Mouse (Mus musculus): ENCODE data around the gene Olfr821. TPM values are rescaled to one million over a fixed set of nuclear protein-coding genes. Genes with fewer than 3 reads are reported as not detected.

The Olfr821 gene
- polyA plus RNA-seq, 1 experiment from 2014 or later, result not detected

Other genes with a start within 250 kb of the Olfr821 start
- gene Olfr810, start 235.4 kb upstream of the Olfr821 start, polyA plus RNA-seq (2014; fragmentation: Nextera tagmentation; extraction: Ambion mirVana), result not detected in 2 replicates
- gene Olfr811, start 226.0 kb upstream of the Olfr821 start, polyA plus RNA-seq (2014; fragmentation: Nextera tagmentation; extraction: Ambion mirVana), result not detected in 2 replicates
- not detected in 2 replicates for gene Olfr812, start 184.3 kb upstream of the Olfr821 start, polyA plus RNA-seq (2014; fragmentation: Nextera tagmentation; extraction: Ambion mirVana)
- not detected in 2 replicates for gene Olfr813, start 175.0 kb upstream of the Olfr821 start, polyA plus RNA-seq (2014; fragmentation: Nextera tagmentation; extraction: Ambion mirVana)
- not detected in 2 replicates for gene Olfr814, start 150.5 kb upstream of the Olfr821 start, polyA plus RNA-seq (2014; fragmentation: Nextera tagmentation; extraction: Ambion mirVana)
- gene Olfr815, start 124.5 kb upstream of the Olfr821 start, polyA plus RNA-seq (2014; fragmentation: Nextera tagmentation; extraction: Ambion mirVana), result not detected in 2 replicates
- not detected in 2 replicates for gene Olfr816, start 114.8 kb upstream of the Olfr821 start, polyA plus RNA-seq (2014; fragmentation: Nextera tagmentation; extraction: Ambion mirVana)
- gene Olfr818, start 81.2 kb upstream of the Olfr821 start, polyA plus RNA-seq (2014; fragmentation: Nextera tagmentation; extraction: Ambion mirVana), result not detected in 2 replicates
- not detected in 2 replicates for gene Olfr819, start 63.1 kb upstream of the Olfr821 start, polyA plus RNA-seq (2014; fragmentation: Nextera tagmentation; extraction: Ambion mirVana)
- not detected in 2 replicates for gene Olfr247, start 54.2 kb upstream of the Olfr821 start, polyA plus RNA-seq (2014; fragmentation: Nextera tagmentation; extraction: Ambion mirVana)
- gene Gm10310, start 45.3 kb upstream of the Olfr821 start, polyA plus RNA-seq (2014; fragmentation: Nextera tagmentation; extraction: Ambion mirVana), result not detected in 2 replicates
- not detected in 2 replicates for gene Olfr820, start 17.7 kb upstream of the Olfr821 start, polyA plus RNA-seq (2014; fragmentation: Nextera tagmentation; extraction: Ambion mirVana)
- not detected in 2 replicates for gene Olfr822, start 40.9 kb downstream of the Olfr821 start, polyA plus RNA-seq (2014; fragmentation: Nextera tagmentation; extraction: Ambion mirVana)
- not detected in 2 replicates for gene Olfr823, start 85.0 kb downstream of the Olfr821 start, polyA plus RNA-seq (2014; fragmentation: Nextera tagmentation; extraction: Ambion mirVana)
- not detected in 2 replicates for gene Olfr824, start 99.7 kb downstream of the Olfr821 start, polyA plus RNA-seq (2014; fragmentation: Nextera tagmentation; extraction: Ambion mirVana)
- gene Olfr825, start 136.4 kb downstream of the Olfr821 start, polyA plus RNA-seq (2014; fragmentation: Nextera tagmentation; extraction: Ambion mirVana), result not detected in 2 replicates
- not detected in 2 replicates for gene Olfr826, start 153.8 kb downstream of the Olfr821 start, polyA plus RNA-seq (2014; fragmentation: Nextera tagmentation; extraction: Ambion mirVana)
- gene Olfr827, start 184.1 kb downstream of the Olfr821 start, polyA plus RNA-seq (2014; fragmentation: Nextera tagmentation; extraction: Ambion mirVana), result not detected in 2 replicates
- gene Neurod4, start 249.9 kb downstream of the Olfr821 start, polyA plus RNA-seq (2014; fragmentation: Nextera tagmentation; extraction: Ambion mirVana), result 22.3 and 23.3 TPM in 2 replicates

Measured in hindbrain, embryonic 11.5 days (tissue).